Mouse (Mus musculus): ENCODE results near the gene Mcrs1. TPM values are rescaled to one million over a fixed set of nuclear protein-coding genes. Genes with fewer than 3 reads are reported as not detected.
"Not testable (repeated sequence)": the region's sequence is repeated elsewhere in the genome, so short reads cannot be mapped to it uniquely, and the experiment has no call there.

Gene Mcrs1
- polyA plus RNA-seq, 1 experiment from 2014 or later, result 92.0 TPM

DNA sequence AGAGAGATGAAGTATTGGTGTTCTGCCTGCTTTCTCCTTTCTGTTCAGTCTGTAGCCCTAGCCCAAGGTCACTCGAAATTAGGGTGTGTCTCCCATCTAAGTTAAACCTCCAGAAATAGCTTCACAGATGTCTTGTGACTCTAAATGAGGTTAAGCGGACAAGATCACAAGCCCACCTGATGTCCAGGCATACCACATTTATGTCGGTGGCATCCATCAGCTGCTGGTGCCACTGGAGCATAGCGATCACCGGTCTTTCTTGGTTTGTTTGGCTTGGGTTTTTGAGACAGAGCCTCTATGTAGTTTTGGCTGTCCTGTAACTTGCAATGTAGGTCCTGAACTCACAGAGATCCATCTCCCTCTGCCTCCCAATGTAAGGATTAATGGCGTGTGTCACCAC is 2.0 kb upstream of the Mcrs1 start:
- Histone ChIP-seq H3K27me3 (replicated peaks; ENCODE audit: control insufficient read depth, insufficient read depth, low read length) (no peaks in the 10 kb centered on the region), H3K9me3 (ENCODE audit: control insufficient read depth) (no peaks in the 10 kb centered on the region), H3K27ac (ENCODE audit: low read depth, low read length) (no peak overlapping the region), H3K36me3 (ENCODE audit: control insufficient read depth, insufficient read depth) (peaks cover 9% of the 10 kb centered on the region; the same call in 1 of the 2 replicates), H3K4me2 (replicated peaks; ENCODE audit: low read depth) (no peak overlapping the region), H3K9ac (ENCODE audit: low read depth, low read length) (no peak overlapping the region), H3K4me3 (ENCODE audit: low read depth, low read length) (no peak overlapping the region), H3K4me1 (replicated peaks; ENCODE audit: control insufficient read depth, insufficient read depth, low read length) (0 out of 2 replicates have a peak, but pooled peaks cover 7% of the 10 kb centered on the region)
- no peak for ATAC-seq
- TF ChIP-seq CTCF (IDR thresholded peaks at IDR 0.05; ENCODE audit: low read depth), result no peak
- WGBS, result 92% methylated on average over 6 of the region's 6 CpGs

DNA sequence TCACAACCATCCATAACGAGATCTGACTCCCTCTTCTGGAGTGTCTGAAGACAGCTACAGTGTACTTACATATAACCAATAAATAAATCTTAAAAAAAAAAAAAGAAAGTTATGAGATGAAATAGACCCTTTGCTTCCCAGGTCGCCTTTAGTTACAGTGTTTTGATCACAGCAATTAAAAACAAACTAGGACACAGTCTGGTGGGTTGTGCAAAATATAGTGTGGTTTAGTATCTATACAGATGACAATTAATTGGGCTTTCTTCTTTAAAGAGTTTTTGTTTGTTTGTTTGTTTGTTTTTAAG is 1.4 kb upstream of the Mcrs1 start:
- H3K27me3 ChIP-seq (replicated peaks; ENCODE audit: control insufficient read depth, insufficient read depth, low read length); ATAC-seq; H3K4me1 ChIP-seq (replicated peaks; ENCODE audit: control insufficient read depth, insufficient read depth, low read length); H3K9ac ChIP-seq (ENCODE audit: low read depth, low read length); H3K4me3 ChIP-seq (ENCODE audit: low read depth, low read length); H3K9me3 ChIP-seq (ENCODE audit: control insufficient read depth): not testable (repeated sequence)
- H3K4me2 ChIP-seq (replicated peaks; ENCODE audit: low read depth), result peak overlapping the region; percentile 80; the same call in 1 of the 2 replicates
- H3K27ac ChIP-seq (ENCODE audit: low read depth, low read length), result peak overlapping the region; percentile 93
- 76% methylated on average over 1 of the region's 2 CpGs for WGBS
- H3K36me3 ChIP-seq (ENCODE audit: control insufficient read depth, insufficient read depth), result peaks cover 14% of the 10 kb centered on the region

DNA sequence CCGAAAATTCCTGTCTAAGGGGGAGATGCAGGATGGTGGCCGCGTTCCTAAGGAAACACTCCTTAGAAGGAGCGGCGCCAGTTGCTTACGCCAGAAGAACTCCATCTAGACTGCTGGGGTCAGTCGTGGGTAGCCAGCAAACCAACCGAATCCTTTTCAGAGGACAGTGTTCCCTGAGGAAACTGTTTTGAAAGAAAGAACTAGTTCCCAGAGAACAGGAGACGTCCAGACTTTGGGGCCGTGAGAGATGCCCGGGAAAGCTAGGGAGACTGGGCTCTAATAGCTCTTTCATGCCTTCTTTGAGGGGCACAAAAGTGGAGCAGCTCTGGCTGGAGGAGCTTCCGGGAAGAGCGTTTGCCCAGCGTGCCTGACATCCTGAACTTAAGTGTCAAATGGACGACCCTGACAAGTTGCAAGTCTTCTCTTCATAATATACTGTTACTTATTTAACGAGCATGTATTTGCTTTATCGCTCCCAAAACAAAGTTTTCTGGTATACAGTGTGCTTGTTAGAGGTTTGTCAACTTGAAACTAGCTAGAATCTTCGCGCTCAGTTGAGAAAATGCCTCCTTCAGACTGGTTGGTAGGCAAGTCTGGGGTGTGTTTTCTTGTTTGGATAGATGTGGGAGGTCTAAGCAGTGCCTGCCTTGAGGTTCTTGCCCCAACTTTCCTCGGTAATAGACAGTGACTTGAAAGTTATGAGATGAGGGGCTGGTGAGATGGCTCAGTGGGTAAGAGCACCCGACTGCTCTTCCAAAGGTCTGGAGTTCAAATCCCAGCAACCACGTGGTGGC is 817 bp upstream of the Mcrs1 start:
- 0 out of 2 replicates have a peak, but pooled peaks cover 7% of the 10 kb centered on the region for H3K4me1 ChIP-seq (replicated peaks; ENCODE audit: control insufficient read depth, insufficient read depth, low read length)
- no peaks in the 10 kb centered on the region for H3K27me3 ChIP-seq (replicated peaks; ENCODE audit: control insufficient read depth, insufficient read depth, low read length)
- peak overlapping the region; percentile 60 for H3K4me3 ChIP-seq (ENCODE audit: low read depth, low read length)
- H3K36me3 ChIP-seq (ENCODE audit: control insufficient read depth, insufficient read depth), result peaks cover 19% of the 10 kb centered on the region
- H3K9ac ChIP-seq (ENCODE audit: low read depth, low read length), result peak overlapping the region; percentile 63; the same call in 1 of the 2 replicates
- peak overlapping the region; percentile 80 for H3K4me2 ChIP-seq (replicated peaks; ENCODE audit: low read depth)
- TF ChIP-seq CTCF (IDR thresholded peaks at IDR 0.05; ENCODE audit: low read depth), result peak; percentile 46
- peak overlapping the region; percentile 93 for H3K27ac ChIP-seq (ENCODE audit: low read depth, low read length)
- peak; percentile 39; the same call in 1 of the 2 replicates for ATAC-seq
- 2% methylated on average over 21 of the region's 22 CpGs for WGBS
- no peaks in the 10 kb centered on the region for H3K9me3 ChIP-seq (ENCODE audit: control insufficient read depth)

DNA sequence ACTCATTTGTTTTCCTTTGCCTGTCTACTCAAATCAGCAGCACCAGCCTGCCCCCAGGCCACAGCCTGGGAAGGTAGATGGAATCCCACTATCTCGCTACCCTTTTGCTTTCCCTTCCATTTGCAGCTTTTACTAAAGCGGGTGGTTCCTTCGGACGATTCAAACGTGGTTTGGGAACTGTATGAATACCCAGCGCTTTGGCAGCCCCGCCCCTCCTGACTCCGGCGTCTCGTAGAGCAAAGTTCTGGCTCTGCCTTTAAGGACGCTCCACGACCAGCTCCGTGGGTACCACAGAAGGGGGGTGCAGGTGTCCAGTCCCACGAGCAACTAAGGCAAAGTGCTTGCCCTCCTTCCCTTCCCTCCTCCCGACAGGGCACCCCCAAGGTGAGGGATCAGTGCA is 650 bp downstream of the Mcrs1 start:
- Histone ChIP-seq H3K36me3 (ENCODE audit: control insufficient read depth, insufficient read depth) (peaks cover 34% of the 10 kb centered on the region), H3K4me2 (replicated peaks; ENCODE audit: low read depth) (peak overlapping the region; percentile 67), H3K4me3 (ENCODE audit: low read depth, low read length) (peak overlapping the region; percentile 60), H3K9ac (ENCODE audit: low read depth, low read length) (peak overlapping the region; percentile 63)
- not testable (repeated sequence) for H3K4me1 ChIP-seq (replicated peaks; ENCODE audit: control insufficient read depth, insufficient read depth, low read length); H3K9me3 ChIP-seq (ENCODE audit: control insufficient read depth); H3K27ac ChIP-seq (ENCODE audit: low read depth, low read length); H3K27me3 ChIP-seq (replicated peaks; ENCODE audit: control insufficient read depth, insufficient read depth, low read length)
- under 1% methylated on average over 14 of the region's 15 CpGs for WGBS
- ATAC-seq, result 0 out of 2 replicates have a peak, but pooled peaks have one; percentile 3

DNA sequence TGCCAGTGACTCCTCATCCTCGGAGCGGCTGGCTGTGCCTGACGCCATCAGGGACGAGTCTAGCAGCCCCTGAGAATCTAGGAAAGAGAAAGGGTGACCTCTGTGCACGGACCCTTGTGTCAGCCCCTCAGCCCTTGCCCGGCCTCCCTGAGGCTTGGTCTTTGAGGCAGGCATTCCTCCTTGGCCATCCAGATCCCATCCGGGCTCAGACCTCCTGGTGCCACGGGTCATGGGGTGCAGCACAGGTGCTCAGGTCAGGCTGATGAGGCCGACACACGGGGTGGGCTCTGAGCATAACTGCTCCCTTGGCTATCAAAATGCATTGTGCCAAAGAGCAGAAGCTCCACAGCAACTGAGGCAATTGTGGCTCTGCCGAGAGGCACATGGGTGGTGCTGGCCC is 1.8 kb downstream of the Mcrs1 start:
- ATAC-seq, result no peak
- Histone ChIP-seq H3K9me3 (ENCODE audit: control insufficient read depth) (no peaks in the 10 kb centered on the region), H3K27ac (ENCODE audit: low read depth, low read length) (no peak overlapping the region), H3K27me3 (replicated peaks; ENCODE audit: control insufficient read depth, insufficient read depth, low read length) (no peaks in the 10 kb centered on the region), H3K36me3 (ENCODE audit: control insufficient read depth, insufficient read depth) (peaks cover 44% of the 10 kb centered on the region), H3K4me3 (ENCODE audit: low read depth, low read length) (no peak overlapping the region), H3K9ac (ENCODE audit: low read depth, low read length) (no peak overlapping the region), H3K4me2 (replicated peaks; ENCODE audit: low read depth) (no peak overlapping the region), H3K4me1 (replicated peaks; ENCODE audit: control insufficient read depth, insufficient read depth, low read length) (0 out of 2 replicates have a peak, but pooled peaks cover 7% of the 10 kb centered on the region)
- WGBS, result 93% methylated on average over 11 of the region's 11 CpGs
- TF ChIP-seq CTCF (IDR thresholded peaks at IDR 0.05; ENCODE audit: low read depth), result no peak

DNA sequence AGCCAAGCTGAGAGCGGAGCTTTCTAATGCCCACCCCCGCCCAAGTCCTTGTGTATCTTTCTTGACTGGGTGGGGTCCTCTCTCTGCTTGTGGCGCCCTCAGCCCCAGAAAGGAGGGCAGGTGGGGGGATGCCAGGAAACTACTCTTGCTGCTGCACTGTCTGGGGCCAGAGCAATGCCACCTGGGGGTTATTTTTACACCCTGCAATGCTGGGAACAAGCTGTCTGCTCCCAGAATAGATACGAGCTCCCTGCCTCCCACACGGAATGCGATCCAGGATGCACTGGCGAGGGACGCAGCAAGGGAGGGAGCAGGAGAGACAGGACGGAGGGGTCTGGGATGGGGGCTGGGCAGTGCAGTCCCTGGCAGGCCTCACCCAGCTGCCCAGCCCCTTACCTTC is 2.8 kb downstream of the Mcrs1 start:
- Histone ChIP-seq H3K27ac (ENCODE audit: low read depth, low read length) (no peak overlapping the region), H3K4me1 (replicated peaks; ENCODE audit: control insufficient read depth, insufficient read depth, low read length) (0 out of 2 replicates have a peak, but pooled peaks cover 3% of the 10 kb centered on the region), H3K4me3 (ENCODE audit: low read depth, low read length) (no peak overlapping the region), H3K9ac (ENCODE audit: low read depth, low read length) (no peak overlapping the region), H3K9me3 (ENCODE audit: control insufficient read depth) (no peaks in the 10 kb centered on the region), H3K4me2 (replicated peaks; ENCODE audit: low read depth) (no peak overlapping the region), H3K27me3 (replicated peaks; ENCODE audit: control insufficient read depth, insufficient read depth, low read length) (no peaks in the 10 kb centered on the region), H3K36me3 (ENCODE audit: control insufficient read depth, insufficient read depth) (peaks cover 53% of the 10 kb centered on the region)
- no peak for ATAC-seq
- TF ChIP-seq CTCF (IDR thresholded peaks at IDR 0.05; ENCODE audit: low read depth), result no peak
- 89% methylated on average over 9 of the region's 9 CpGs for WGBS

DNA sequence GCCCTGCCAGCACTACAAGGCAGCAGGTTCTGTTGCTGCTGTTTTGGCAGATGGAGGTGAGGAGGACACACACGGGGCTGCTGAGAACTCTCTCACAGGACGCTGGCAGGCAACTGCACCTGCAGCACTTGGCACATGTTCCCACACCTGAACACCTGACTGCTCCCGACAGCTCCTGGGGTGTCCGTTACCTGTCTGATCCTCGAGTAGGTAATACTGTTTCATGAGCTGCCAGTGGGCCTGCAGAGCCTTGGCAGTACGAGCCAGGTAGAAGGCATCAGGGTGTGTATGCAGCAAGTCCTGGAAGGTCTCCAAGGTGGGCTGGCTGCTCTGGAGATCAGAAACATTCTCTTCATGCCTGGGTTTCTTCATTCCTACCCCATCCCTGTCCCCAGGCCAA is 5.0 kb downstream of the Mcrs1 start:
- H3K9ac ChIP-seq (ENCODE audit: low read depth, low read length); H3K4me1 ChIP-seq (replicated peaks; ENCODE audit: control insufficient read depth, insufficient read depth, low read length); H3K4me3 ChIP-seq (ENCODE audit: low read depth, low read length); H3K4me2 ChIP-seq (replicated peaks; ENCODE audit: low read depth); ATAC-seq; H3K27ac ChIP-seq (ENCODE audit: low read depth, low read length); H3K27me3 ChIP-seq (replicated peaks; ENCODE audit: control insufficient read depth, insufficient read depth, low read length); H3K9me3 ChIP-seq (ENCODE audit: control insufficient read depth): not testable (repeated sequence)
- WGBS, result 89% methylated on average over 6 of the region's 6 CpGs
- H3K36me3 ChIP-seq (ENCODE audit: control insufficient read depth, insufficient read depth), result peaks cover 72% of the 10 kb centered on the region
